Mouse (Mus musculus) frontal cortex, adult 2 months (tissue): Measurements from ENCODE around the gene Adi1. TPM values are rescaled to one million over a fixed set of nuclear protein-coding genes. Genes with fewer than 3 reads are reported as not detected.

Experiments
- DNase-seq, 2 experiments: peaks; one replicate each; pipeline ENCODE4 v3.0.0; 2022; ENCODE audit warnings: low spot score in 1 of 2; ENCODE audit errors: extremely low spot score in 1 of 2
- polyA plus RNA-seq: library from polyadenylated mRNA; depleted of rRNA; stranded (reverse); fragments of >200 nt; gene quantifications from 2 replicates; pipeline ENCODE4 v1.2.3, GENCODE M21; 2012; rRNA removed

The Adi1 gene
- 34.7 and 35.5 TPM in 2 replicates for polyA plus RNA-seq

DNA sequence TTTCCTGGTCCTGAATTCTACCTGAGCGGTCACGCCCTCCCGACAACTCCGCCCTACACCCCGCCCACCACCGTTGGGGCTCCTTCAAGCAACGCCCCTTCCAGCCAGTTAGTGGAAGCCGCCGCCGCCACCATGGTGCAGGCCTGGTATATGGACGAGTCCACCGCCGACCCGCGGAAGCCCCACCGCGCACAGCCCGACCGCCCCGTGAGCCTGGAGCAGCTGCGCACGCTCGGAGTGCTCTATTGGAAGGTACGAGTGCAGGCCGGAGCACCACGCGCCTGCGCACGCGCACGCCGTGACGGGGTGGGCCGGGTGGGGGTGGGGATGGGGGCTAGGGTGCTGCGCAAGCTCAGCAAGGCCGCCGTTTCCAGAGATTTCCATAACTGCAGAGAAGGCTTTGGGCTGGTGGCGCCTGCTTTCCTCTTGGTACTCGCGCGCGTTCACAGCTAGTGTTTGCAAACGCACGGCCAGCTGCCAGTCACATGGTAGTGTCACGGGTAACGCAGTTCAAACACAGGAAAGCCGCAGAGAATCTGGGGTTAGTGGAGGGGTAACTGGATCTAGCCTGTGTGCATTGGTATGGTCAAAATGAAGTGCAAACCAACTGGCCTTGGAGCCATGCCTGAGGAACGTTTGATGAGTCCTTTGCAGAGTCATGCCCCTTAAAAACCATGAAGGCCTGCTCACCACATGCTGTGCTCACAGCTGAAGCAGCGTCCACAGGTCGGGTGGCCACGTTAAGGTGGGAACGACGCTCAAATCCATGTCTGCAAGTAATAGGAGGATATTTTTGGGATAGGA is at the start of gene Adi1:
Adi1 (plus strand) TSS at position 111 of the 804 bp plus-strand sequence.
- DNase-seq: peak; percentile 69 to 87

- DNase-seq: no peak
Observed at GRCm38 (mm10) chr12:28625407-28625806, 49.6 kb upstream of the Adi1 start.

DNA sequence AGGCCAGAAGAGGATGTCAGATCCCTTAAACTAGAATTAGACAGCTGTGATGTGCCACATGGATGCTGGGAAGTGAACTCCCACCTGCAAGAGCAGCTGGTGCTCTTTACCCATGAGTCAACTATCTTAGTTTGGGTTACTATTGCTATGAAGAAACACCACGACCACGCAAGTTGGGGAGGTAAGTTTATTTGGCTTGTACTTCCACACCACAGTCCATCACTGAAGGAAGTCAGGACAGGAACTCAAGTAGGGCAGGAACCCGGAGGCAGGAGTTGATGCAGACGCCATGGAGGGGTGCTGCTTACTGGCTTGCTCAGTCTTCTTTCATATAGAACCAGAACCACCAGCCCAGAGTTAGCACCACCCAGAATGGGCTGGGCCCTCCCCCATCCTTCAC is 47.9 kb upstream of the Adi1 start:
- no peak for DNase-seq

- no peak for DNase-seq
Observed at GRCm38 (mm10) chr12:28628436-28628835, 46.6 kb upstream of the Adi1 start.

- no peak for DNase-seq
Observed at GRCm38 (mm10) chr12:28635058-28635534, 39.9 kb upstream of the Adi1 start.

- peak; percentile 86 to 96 for DNase-seq
Observed at GRCm38 (mm10) chr12:28635535-28636476, 39.2 kb upstream of the Adi1 start, which contains the start of gene Rps7. Rps7 (minus strand) TSS chr12:28635953.

GRCm38 (mm10) chr12:28636543-28636942 is 38.5 kb upstream of the Adi1 start:
- no peak for DNase-seq

DNA sequence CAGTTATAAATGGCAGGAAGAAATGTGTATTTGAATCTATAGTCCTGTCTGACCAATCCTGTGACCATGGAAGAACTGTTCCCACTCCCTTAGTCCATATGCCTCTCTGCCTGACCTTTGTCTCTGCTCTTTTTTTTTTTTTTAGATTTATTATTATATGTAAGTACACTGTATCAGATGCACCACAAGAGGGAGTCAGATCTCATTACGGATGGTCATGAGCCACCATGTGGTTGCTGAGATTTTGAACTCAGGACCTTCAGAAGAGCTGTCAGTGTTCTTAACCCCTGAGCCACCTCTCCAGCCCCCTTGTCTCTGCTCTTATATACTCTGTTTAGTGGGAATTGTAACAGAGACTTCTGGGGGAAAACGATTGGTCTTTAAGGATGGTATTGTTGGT is 36.3 kb upstream of the Adi1 start:
- DNase-seq: no peak

DNA sequence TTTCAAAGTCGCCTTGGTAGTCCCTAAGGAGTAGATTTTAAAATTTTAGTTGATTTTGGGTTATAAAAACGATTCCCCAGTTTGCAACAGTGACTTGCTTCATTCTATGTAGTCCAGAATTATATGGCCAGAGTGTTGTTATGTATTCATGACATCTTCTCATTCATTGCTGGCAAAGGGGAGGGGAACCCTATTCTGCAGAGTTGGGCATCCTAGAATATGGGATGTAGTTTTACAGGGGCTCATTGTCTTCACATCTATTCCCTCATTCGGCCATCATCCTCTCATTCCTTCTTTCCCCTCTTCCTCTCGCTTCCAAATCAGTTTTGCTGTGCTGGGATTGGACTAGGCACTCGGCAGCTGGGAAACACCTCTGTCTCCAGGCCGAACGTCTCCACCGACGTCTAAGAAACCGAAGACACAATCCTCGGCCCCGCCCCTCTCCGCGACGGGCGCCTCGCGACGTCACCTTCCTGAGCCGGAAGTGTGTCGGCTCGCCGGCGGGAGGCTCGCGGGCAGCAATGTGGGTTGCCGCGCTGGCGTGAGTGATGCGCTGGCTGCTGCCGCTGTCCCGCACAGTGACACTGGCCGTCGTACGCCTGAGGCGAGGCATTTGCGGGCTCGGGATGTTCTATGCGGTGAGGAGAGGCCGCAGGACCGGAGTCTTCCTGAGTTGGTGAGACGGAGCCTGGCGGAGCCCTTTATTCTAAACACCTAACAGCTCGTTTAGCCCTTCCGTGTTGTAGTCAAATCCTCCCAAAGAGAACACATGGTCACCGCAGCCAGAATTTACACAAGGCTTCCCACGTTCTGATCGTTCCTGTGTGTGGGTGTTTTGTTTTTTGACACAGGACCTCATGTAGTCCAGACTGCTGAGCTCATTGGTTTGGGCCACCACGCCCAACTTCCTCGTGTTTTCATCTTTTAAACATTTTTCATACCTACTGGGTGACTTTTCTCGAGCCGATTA is 25.6 kb upstream of the Adi1 start, which contains the start of gene Rnaseh1:
Rnaseh1 (plus strand) TSS at position 462 of the 970 bp plus-strand sequence.
- DNase-seq: peak; percentile 78 to 93

DNA sequence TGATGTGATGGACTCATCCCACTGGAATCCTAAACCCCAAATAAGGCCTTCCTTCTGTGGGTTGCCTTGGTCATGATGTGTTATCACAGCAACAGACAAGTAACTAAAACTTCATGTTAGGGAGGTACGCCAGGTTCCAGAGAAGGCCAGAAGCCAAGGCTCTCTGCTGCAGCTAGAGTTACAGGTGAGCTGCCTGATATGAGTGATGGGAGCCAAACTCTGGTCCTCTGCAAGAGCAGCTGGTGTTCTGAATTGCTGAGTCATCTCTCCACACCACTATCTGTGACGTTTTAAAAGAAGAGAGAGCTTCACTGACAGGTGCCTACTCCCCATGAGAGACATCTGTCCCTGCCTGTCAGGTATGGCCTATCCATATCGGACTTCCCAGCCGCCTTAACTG is 12.4 kb upstream of the Adi1 start:
- no peak for DNase-seq

DNA sequence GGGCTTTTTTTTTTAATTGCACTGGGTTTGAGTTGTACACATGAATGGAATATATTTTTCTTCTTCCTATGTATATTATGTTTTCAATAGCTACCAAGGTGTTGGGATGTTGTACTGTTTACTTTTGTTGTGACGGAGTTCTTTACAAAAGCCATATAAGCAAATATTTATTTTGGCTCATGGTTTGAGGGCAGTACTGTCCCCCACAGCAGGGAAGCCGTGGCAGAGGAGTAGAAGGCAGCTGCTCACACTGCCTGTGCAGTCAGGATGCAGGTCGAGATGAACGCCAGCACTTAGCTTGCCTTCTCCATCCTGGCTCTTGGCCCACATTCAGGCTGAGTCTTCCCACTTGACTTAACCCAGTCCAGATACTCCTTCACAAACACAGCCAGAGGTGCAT is 8.3 kb upstream of the Adi1 start:
- DNase-seq: no peak

GRCm38 (mm10) chr12:28667287-28667686 is 7.7 kb upstream of the Adi1 start:
- no peak for DNase-seq

GRCm38 (mm10) chr12:28674038-28674720 is 852 bp upstream of the Adi1 start:
- DNase-seq: no peak

DNA sequence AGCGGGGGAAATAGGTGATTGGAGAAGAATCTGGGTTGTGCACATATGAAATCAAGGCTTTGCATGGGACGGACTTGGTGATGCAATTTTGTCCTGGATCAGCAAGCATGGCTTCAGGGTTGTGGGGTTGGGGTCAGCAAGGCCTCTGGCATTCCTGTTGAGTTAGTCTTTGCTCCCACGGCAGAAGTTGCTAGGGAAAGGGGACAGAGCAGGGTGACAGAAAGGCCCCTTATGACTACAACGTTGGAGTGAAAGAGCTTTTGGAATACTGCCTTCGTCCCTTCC is 836 bp downstream of the Adi1 start:
- DNase-seq: no peak

DNA sequence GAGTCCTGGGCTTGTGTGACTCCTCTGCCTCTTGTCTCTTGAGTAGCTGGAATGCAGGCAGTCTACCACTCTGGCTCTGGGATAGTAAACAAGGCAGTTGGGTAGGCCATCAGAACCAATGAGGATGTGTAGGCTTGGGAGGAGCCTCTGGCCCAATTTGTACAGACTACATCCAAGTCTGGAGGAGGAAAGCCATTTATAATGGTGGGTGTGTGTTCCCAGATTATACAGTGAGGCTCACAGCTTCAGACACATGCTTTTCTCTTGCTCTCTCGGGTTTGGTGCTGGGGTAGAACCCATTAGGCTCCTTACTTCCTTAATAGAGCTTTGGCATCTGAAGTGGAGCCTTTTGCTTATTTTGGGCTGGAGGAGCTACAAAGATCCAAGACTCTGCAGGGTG is 9.6 kb downstream of the Adi1 start:
- DNase-seq: no peak

DNA sequence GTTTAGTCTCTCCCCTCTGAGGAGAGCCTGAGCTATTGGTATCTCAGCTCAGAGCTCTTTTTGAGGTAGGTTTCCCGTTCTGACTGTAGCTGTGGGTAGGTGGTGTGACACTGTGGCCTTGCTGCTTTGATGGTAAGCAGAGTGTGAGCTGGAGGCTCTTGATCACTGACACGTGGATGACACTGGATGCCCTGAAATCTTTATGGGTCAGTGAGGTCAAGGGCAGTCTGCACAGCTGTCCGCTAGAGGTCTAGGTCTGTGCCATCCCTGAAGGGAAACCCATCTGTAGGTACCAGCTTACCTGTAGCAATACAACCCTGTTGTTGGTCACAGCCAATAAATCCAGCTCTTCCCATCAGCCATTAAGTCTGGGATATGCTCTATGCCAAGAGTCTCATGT is 10.7 kb downstream of the Adi1 start:
- DNase-seq: no peak

DNA sequence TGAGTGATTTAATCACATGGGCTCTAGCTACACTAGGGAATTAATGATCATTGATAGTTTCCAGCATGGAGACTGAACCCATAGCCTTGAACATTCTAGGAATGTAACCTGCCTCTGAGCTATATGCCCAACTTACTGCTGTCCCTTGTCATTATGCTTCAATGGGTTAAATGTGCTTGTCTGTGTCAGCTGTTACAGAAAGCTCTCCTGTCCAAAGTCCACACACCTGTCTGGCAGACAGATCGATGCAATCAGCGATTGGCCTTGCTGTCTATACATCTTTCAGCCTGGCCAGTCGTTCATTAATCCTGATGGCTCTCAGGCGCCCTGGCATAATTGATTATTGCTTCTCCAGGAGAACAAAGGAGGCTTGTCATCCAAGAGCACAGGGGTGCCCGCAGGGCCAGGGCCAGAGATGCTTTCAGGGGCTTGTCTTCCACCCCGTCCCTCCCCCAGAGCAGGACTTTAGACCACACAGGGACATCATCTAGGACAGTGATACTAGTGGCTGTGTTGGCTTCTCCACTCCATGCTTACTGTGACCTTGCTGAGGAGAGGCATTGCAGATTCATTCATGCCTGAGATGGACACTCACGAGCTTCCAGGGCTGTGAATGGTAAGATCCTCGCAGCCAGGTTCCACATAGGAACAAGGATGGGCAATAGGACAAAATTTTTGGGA is 11.3 kb downstream of the Adi1 start:
- no peak for DNase-seq

DNA sequence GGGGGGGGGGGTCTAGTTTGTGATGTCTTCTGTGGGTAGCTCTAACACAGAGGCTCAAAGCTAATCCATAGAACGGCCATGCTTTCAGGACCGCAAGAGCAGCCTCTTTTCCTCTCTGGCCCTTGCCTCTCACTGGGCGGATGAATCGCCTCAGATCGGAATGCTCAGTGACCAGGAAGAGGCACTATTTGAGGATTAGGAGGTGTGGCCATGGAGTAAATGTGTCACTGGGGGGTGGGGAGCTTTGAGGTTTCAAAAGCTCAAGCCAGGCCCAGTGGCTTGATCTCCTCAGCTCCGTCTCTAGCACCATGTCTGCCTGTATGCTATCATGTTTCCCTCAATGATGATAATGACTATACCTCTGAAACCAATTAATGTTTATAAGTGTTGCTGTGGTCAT is 14.0 kb downstream of the Adi1 start:
- DNase-seq: no peak

GRCm38 (mm10) chr12:28690730-28691129 is 15.7 kb downstream of the Adi1 start:
- DNase-seq: no peak
